Mouse (Mus musculus): ENCODE data around the gene Thsd7b. TPM values are rescaled to one million over a fixed set of nuclear protein-coding genes. Genes with fewer than 3 reads are reported as not detected.
"Not testable (repeated sequence)": the region's sequence is repeated elsewhere in the genome, so short reads cannot be mapped to it uniquely, and the experiment has no call there.

Gene Thsd7b
- total RNA-seq, 1 experiment from 2014 or later = not detected

- ATAC-seq (ENCODE audit: extremely low read depth, insufficient number of reproducible peaks, low FRiP score, poor library complexity, severe bottlenecking) = no peak
Observed at GRCm38 (mm10) chr1:130192190-130193028, 919.3 kb downstream of the Thsd7b start.

GRCm38 (mm10) chr1:130217404-130217803 lies 944.3 kb downstream of the Thsd7b start:
- ATAC-seq (ENCODE audit: extremely low read depth, insufficient number of reproducible peaks, low FRiP score, poor library complexity, severe bottlenecking) = no peak

GRCm38 (mm10) chr1:130222904-130223303 lies 949.8 kb downstream of the Thsd7b start:
- ATAC-seq (ENCODE audit: extremely low read depth, insufficient number of reproducible peaks, low FRiP score, poor library complexity, severe bottlenecking) = no peak

- ATAC-seq (ENCODE audit: extremely low read depth, insufficient number of reproducible peaks, low FRiP score, poor library complexity, severe bottlenecking) = no peak
Observed at GRCm38 (mm10) chr1:130245563-130245962, 972.5 kb downstream of the Thsd7b start.

GRCm38 (mm10) chr1:130246264-130246663 lies 973.2 kb downstream of the Thsd7b start:
- not testable (repeated sequence) for ATAC-seq (ENCODE audit: extremely low read depth, insufficient number of reproducible peaks, low FRiP score, poor library complexity, severe bottlenecking)

- not testable (repeated sequence) for ATAC-seq (ENCODE audit: extremely low read depth, insufficient number of reproducible peaks, low FRiP score, poor library complexity, severe bottlenecking)
Observed at GRCm38 (mm10) chr1:130246930-130247329, 973.8 kb downstream of the Thsd7b start.

- ATAC-seq (ENCODE audit: extremely low read depth, insufficient number of reproducible peaks, low FRiP score, poor library complexity, severe bottlenecking) = no peak
Observed at GRCm38 (mm10) chr1:130262046-130262445, 988.9 kb downstream of the Thsd7b start.

All from neutrophil, adult 5-6 weeks (primary cell).